Mouse (Mus musculus): ENCODE measurements around the gene Psmd9. TPM values are rescaled to one million over a fixed set of nuclear protein-coding genes. Genes with fewer than 3 reads are reported as not detected.

The Psmd9 gene
- polyA plus RNA-seq, 1 experiment from 2014 or later = 57.2 TPM

DNA sequence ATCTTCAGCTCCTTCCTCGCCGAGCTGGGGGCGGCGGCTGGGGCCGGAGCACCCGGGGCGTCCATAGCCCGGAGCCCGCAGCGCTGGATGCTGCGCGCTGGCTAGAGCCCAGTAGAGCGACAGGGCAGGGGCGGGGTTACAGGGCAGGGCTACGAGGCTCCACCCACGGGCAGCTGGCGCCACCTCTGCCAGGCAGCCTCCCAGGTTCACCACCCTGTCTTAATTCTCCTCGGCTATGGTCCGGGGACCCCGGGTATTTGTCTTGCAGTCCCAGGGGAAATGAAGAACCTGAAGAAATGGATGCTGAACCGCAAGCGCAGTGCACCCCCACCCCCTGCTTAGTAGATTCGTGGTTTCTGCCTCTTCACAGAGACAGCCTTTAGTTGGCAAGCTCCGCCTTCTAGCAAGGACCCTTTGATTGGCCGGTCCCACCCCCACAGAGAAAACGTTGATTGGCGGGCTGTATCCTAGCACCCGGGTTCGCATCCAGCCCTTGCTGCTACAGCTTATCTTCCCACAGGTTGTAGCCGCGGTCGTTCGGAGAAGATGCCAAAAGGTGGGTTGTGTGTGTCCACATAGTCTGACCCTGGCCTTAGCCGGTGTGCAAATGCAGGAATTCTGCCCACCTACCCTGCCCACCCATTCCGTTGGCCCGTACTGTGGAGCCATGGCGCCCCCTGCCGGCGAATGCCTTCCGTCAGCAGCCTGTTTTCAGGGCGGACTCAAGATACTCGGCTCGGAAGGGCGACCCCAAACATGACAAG, 36.7 kb upstream of the Psmd9 start, which contains the start of gene Rhof:
Gene Rhof, minus strand, starts transcription at position 385 of the 764 bp plus-strand sequence.
- 3% methylated on average over 44 of the region's 44 CpGs for WGBS
- peak; percentile 39; the same call in 1 of the 2 replicates for ATAC-seq (ENCODE audit: extremely low read depth, insufficient number of reproducible peaks, low FRiP score, low TSS enrichment)
- peak within 1 kb of the TSS; percentile 96 for H3K4me3 ChIP-seq
- H3K4me2 ChIP-seq = peak within 1 kb of the TSS; percentile 86
- H3K9ac ChIP-seq = peak within 1 kb of the TSS; percentile 78
- H3K27ac ChIP-seq (replicated peaks) = peak within 1 kb of the TSS; percentile 100
- H3K4me1 ChIP-seq = peaks cover 68% of the 10 kb centered on the region
- H3K36me3 ChIP-seq = peaks cover 17% of the 10 kb centered on the region
- H3K9me3 ChIP-seq = no peaks in the 10 kb centered on the region
- H3K27me3 ChIP-seq (replicated peaks) = no peaks in the 10 kb centered on the region

DNA sequence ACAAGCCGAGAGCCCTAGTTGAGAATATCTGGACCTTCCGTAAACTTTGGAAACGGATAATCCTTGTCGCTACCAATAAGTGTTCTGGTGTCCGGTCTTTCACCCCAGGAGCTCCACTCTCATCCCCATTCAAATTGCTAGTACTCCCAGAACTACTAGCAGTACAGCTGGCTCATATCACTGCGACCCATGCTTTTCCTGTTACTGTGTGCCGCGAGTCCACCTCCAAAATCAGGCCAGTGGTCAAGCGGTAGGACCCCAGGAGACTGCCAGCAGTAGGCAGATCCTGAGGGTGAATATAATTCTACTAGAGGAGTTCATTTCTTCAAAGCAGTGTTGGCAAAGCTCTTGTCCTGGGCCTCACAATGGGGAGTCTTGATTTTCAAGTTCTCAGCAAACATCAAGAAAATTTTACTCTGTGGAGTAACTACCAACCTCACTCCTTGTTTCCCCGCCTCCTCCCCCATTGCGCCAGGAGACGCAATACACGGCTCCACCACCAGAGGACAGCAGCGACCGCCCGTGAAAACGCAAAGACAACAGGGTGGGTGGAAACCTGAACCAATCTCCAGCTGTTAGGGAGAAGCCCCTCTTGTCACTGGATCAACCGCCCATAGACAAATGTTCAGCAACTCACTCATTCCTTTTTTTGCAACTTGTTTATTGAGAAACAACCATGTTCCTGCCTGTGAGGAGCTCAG, 36.0 kb upstream of the Psmd9 start:
- no peaks in the 10 kb centered on the region for H3K27me3 ChIP-seq (replicated peaks)
- H3K27ac ChIP-seq (replicated peaks) = peak overlapping the region; percentile 100
- H3K9ac ChIP-seq = peak overlapping the region; percentile 100
- H3K4me3 ChIP-seq = peak overlapping the region; percentile 96
- H3K9me3 ChIP-seq = no peaks in the 10 kb centered on the region
- WGBS = 15% methylated on average over 18 of the region's 18 CpGs
- peak overlapping the region; percentile 86 for H3K4me2 ChIP-seq
- ATAC-seq (ENCODE audit: extremely low read depth, insufficient number of reproducible peaks, low FRiP score, low TSS enrichment) = no peak
- peaks cover 76% of the 10 kb centered on the region for H3K4me1 ChIP-seq
- H3K36me3 ChIP-seq = peaks cover 15% of the 10 kb centered on the region

DNA sequence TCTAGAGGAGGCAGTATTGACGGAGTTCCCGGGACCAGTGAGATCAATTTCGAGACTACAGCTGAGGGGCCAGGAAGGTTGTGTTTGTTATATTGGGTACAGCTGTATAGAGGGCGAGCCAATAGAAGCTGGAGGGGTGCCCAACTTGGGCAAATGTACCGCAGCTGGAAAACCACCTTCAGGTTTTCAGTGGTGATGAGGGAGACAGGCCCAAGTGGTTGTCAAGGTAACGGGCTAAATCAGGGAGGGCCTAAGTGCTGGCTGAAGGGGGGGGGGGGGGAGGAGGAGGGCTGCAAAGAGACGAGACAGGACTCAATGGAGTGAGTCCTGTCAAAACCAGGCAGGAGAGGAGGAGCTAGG, 35.4 kb upstream of the Psmd9 start:
- peak overlapping the region; percentile 100 for H3K27ac ChIP-seq (replicated peaks)
- H3K4me1 ChIP-seq = peaks cover 76% of the 10 kb centered on the region
- H3K36me3 ChIP-seq = peaks cover 15% of the 10 kb centered on the region
- peak overlapping the region; percentile 100 for H3K9ac ChIP-seq
- peak overlapping the region; percentile 96 for H3K4me3 ChIP-seq
- no peaks in the 10 kb centered on the region for H3K9me3 ChIP-seq
- WGBS = 34% methylated on average over 7 of the region's 7 CpGs
- H3K27me3 ChIP-seq (replicated peaks) = no peaks in the 10 kb centered on the region
- H3K4me2 ChIP-seq = peak overlapping the region; percentile 86
- ATAC-seq (ENCODE audit: extremely low read depth, insufficient number of reproducible peaks, low FRiP score, low TSS enrichment) = no peak

DNA sequence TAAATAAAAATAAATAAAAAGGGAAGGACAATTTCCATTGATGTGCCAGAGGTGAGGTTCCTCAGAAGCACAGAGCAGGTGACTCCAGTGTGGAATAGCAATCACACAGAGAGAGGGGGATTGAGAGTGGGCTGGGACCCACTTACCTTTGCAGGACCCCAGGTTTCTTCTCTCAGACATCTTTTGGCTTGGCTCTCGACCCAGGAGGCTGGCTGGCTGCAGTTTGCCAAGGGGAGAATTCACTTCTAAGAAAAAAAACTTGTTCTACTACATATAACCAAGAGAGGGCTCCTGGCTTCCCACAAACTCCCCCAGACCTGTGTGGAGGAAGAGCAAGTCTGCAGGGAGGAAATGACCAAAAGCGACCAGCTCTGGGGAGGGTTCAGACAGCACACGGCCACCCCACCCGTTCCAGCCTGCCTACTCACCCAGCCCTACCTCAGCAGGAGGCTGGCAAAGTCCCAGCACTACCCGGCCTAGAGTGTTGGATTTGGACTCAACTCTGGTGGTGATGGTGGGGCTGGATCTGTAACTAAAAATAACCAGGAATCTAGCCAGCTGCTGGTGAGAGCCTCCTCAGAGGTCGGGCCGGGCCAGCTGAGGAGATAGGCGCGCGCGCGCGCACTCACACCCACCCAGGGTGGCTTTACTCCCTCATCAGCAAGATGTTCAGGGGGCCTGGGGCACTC, 34.9 kb upstream of the Psmd9 start:
- H3K27me3 ChIP-seq (replicated peaks) = no peaks in the 10 kb centered on the region
- peak overlapping the region; percentile 86 for H3K4me2 ChIP-seq
- WGBS = 4% methylated on average over 13 of the region's 13 CpGs
- no peaks in the 10 kb centered on the region for H3K9me3 ChIP-seq
- H3K9ac ChIP-seq = peak overlapping the region; percentile 100
- H3K27ac ChIP-seq (replicated peaks) = peak overlapping the region; percentile 100
- ATAC-seq (ENCODE audit: extremely low read depth, insufficient number of reproducible peaks, low FRiP score, low TSS enrichment) = peak; percentile 4; the same call in 1 of the 2 replicates
- H3K4me3 ChIP-seq = peak overlapping the region; percentile 96
- H3K4me1 ChIP-seq = peaks cover 75% of the 10 kb centered on the region
- H3K36me3 ChIP-seq = peaks cover 15% of the 10 kb centered on the region

DNA sequence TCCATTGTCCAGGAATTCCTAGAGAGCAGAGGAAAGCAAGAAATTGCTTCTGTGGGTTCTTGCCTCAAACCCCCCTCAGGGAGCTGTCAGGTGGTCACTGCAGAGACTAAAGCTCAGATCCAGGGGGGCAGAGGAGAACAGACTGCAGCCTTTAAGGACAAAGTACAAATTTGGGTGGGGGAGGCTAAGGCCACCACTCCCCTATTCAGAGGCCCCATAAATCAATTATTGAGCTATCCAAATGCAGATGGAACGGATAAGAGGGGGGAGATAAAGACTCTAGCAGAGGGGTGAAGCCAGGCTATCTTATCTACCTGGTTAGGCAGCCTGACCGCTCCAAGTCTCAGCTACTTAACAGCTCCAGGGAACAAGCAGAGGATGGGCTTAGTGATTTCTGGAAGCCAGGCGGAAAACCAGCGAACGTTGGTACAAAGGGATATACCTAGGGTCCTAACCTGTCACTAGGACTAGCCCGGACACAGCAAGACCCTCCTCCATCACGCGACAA, 34.3 kb upstream of the Psmd9 start:
- 11% methylated on average over 8 of the region's 8 CpGs for WGBS
- Histone ChIP-seq H3K27me3 (replicated peaks) (no peaks in the 10 kb centered on the region), H3K36me3 (peaks cover 12% of the 10 kb centered on the region), H3K9me3 (no peaks in the 10 kb centered on the region), H3K4me2 (peak overlapping the region; percentile 86), H3K27ac (replicated peaks) (peak overlapping the region; percentile 100), H3K4me1 (peaks cover 79% of the 10 kb centered on the region), H3K9ac (peak overlapping the region; percentile 100), H3K4me3 (peak overlapping the region; percentile 96)
- no peak for ATAC-seq (ENCODE audit: extremely low read depth, insufficient number of reproducible peaks, low FRiP score, low TSS enrichment)

DNA sequence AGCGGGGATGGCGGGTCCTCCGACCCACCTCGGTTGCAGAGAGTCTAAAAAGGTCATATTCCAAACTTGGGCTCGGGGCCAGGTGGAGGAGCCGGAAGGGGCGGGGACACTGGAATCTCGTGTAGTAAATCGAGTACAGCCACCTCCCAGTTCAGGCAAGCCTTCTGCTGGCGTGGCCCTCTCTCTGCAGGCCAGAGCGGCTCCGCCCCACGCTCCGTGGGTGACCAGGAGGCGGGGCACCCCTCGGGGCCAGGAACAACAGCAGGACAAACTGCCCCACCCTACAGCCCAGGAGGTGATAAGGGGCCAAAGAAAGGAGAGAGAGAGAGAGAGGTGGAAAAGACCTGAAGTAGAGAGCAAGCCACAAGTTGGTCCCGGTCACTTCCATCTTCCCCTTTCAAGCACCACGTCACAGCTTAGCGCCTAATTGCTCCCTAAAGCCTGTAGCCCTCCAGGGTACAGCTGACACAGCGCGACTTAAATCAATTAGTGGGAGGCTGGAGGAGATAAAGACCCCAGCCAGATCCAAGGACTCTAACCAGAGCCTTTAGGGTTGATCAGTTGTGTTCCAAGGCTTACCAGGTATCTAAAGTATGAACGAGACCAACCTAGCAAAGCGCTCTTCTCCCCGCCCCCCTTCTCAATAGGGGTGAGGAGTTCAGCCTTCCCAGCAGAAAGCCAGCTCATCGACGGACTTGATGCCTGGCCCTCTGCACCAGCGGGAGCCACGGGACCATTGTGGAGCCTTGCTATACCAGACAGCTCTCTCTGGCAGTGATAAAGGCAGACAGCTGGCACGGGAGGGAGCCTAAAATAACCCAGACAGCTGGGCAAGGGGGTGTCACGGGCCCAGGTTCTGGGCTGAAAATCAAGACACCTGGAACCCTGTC, 33.5 kb upstream of the Psmd9 start:
- no peaks in the 10 kb centered on the region for H3K27me3 ChIP-seq (replicated peaks)
- peak overlapping the region; percentile 100 for H3K9ac ChIP-seq
- H3K4me2 ChIP-seq = peak overlapping the region; percentile 86
- peak overlapping the region; percentile 96 for H3K4me3 ChIP-seq
- peaks cover 79% of the 10 kb centered on the region for H3K4me1 ChIP-seq
- peaks cover 8% of the 10 kb centered on the region for H3K36me3 ChIP-seq
- peak; percentile 70 for ATAC-seq (ENCODE audit: extremely low read depth, insufficient number of reproducible peaks, low FRiP score, low TSS enrichment)
- WGBS = 2% methylated on average over 30 of the region's 30 CpGs
- H3K27ac ChIP-seq (replicated peaks) = peak overlapping the region; percentile 100
- no peaks in the 10 kb centered on the region for H3K9me3 ChIP-seq

DNA sequence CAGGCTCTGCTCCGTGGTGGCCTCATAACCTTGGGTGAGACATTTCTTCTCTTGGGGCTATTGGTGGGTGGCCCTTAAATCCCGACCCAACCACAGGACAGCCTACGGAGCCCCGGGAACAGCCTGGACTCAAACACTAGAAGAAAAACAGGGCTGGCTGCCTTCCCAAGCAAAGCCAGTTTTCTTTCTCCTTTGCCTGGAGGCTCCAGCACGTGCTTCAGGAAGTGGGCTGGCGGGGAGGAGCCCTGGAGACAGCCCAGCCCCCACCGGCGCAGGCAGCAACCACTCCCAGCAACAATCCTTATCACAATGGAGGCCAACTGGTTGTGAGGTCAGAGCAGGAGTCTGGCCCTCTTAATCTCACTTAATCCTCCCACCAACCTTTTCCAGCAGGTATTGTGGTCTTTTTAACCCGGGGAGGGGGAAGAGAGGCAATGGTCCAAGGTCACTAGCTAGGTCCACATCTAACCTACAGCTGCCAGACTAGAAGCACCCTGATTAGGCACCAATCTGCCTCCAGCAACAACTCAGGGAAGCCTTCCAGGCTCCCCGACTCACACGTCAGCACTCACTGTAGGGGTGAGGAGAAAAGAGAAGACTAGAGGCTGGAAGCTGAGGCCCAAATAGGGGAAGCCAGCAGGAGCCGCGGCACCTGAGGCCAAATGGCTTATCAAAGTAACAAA, 32.7 kb upstream of the Psmd9 start:
- peaks cover 79% of the 10 kb centered on the region for H3K4me1 ChIP-seq
- H3K27ac ChIP-seq (replicated peaks) = peak overlapping the region; percentile 100
- under 1% methylated on average over 13 of the region's 13 CpGs for WGBS
- no peaks in the 10 kb centered on the region for H3K9me3 ChIP-seq
- H3K36me3 ChIP-seq = peaks cover 8% of the 10 kb centered on the region
- peak; percentile 43 for ATAC-seq (ENCODE audit: extremely low read depth, insufficient number of reproducible peaks, low FRiP score, low TSS enrichment)
- peak overlapping the region; percentile 100 for H3K9ac ChIP-seq
- peak overlapping the region; percentile 86 for H3K4me2 ChIP-seq
- peak overlapping the region; percentile 96 for H3K4me3 ChIP-seq
- no peaks in the 10 kb centered on the region for H3K27me3 ChIP-seq (replicated peaks)

DNA sequence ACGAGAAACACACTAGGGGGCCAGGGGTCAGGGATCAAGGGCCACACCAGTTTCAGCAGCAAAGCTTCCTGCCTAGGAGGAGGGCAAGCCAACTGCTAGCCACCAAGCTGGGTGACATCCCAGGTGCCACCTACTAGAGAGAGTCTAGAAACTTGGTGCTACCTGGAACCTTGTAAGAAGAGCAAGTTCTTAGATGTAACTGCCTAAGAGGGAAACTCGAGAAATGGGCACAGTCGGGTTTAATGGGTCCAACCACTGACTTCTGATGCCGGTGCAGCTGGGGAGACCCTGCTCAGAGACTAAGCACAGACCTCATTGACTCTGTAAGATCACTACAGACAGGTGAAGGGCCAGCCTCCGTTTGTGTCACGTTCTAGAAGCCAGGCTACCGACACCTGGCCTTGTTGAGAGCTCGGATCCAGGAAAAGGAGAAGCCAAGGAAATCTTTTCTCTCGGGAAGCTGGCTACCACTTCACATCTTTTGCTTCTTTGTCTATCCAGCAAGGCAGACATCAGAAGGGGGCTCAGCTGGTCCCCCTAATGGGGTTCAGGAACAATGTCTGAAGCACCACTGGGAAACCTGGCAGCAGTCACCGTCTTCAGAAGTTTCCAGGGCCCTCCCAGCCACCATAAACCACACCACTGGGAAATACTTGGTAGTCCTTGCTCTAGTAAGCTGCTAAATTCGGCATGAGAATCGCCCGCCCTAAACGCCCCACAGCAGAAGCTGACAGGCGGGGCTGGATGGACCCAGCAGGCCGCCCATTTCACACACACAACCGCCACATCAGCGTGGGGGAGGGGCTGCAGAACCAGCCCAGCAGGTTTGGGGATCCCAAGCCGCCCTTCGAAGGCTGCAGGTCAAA, 31.9 kb upstream of the Psmd9 start:
- ATAC-seq (ENCODE audit: extremely low read depth, insufficient number of reproducible peaks, low FRiP score, low TSS enrichment) = no peak
- Histone ChIP-seq H3K27ac (replicated peaks) (peak overlapping the region; percentile 100), H3K27me3 (replicated peaks) (no peaks in the 10 kb centered on the region), H3K9ac (peak overlapping the region; percentile 100), H3K4me1 (peaks cover 72% of the 10 kb centered on the region), H3K36me3 (peaks cover 8% of the 10 kb centered on the region), H3K4me2 (peak overlapping the region; percentile 86), H3K9me3 (no peaks in the 10 kb centered on the region), H3K4me3 (peak overlapping the region; percentile 96)
- WGBS = 3% methylated on average over 20 of the region's 20 CpGs

DNA sequence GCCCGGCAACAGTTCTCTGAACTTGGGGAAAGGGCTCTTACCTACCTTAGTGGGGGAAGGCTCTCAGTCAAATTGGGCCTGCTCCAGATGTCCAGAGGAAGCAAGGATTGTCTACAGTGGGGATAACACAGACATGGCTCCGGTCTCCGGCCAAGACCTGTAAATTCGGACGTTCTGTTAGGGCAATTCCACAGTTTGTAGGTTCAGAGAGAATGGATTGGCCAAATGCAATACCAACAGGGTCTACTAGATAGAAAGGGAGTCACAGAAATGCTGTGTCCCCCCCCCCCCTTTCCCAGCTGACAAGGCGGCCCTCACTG, 31.3 kb upstream of the Psmd9 start:
- H3K9ac ChIP-seq = peak overlapping the region; percentile 100
- peak overlapping the region; percentile 96 for H3K4me3 ChIP-seq
- H3K4me1 ChIP-seq = peaks cover 66% of the 10 kb centered on the region
- no peaks in the 10 kb centered on the region for H3K27me3 ChIP-seq (replicated peaks)
- peak overlapping the region; percentile 86 for H3K4me2 ChIP-seq
- under 1% methylated on average over 6 of the region's 6 CpGs for WGBS
- peak overlapping the region; percentile 100 for H3K27ac ChIP-seq (replicated peaks)
- H3K9me3 ChIP-seq = no peaks in the 10 kb centered on the region
- H3K36me3 ChIP-seq = peaks cover 8% of the 10 kb centered on the region
- ATAC-seq (ENCODE audit: extremely low read depth, insufficient number of reproducible peaks, low FRiP score, low TSS enrichment) = no peak

Data from heart, embryonic 13.5 days (tissue).